Mouse (Mus musculus) CH12F3 (cell line): Measurements from ENCODE around the gene Atl1.

ENCODE experiments used
- in situ Hi-C: fragments of 300-500 bp; cut with MboI; formaldehyde crosslinking; loops from 2 replicates; pipeline ENCODE4 v1.14.3; 2020; ENCODE audit warnings: low sequenced_read_pairs

Gene Atl1

DNA sequence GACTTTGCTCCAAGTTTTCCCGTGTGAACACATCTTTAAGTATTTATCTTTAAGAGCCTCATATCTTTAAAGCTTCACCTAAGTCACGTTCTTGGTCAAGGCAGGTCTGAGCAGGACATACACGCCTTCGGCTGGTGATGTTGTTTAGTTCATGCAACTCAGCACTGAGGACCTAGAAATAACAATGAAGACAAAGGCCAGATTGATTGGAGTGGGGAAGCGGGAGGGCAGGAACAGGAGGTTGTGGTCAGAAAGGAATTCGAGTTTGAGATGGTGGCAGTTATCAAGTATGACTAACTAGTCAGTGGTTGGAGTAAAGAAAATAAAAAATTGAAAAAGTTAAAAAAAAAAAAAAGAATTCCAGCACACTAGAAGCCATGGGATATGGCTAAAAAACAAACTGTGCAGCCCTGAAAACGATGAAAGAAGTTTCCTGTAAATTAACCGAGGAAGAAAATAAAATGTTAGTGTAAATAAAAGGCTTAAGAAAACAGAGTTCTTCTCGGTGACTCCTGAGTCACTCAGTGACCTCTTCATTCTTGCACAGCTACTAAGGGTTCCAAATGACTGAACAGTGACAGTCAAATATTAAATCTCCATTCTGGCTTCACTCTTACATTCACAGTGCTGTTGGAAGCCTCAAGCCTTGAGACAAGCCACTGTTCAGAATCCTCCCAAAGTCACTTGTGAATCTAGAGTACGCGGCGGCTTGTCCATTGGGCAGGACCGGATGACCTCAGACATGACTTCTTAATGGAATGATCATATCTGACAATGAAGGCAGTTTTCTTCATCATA is 106.0 kb downstream of the Atl1 start:
- in situ Hi-C loops = no loop called here

DNA sequence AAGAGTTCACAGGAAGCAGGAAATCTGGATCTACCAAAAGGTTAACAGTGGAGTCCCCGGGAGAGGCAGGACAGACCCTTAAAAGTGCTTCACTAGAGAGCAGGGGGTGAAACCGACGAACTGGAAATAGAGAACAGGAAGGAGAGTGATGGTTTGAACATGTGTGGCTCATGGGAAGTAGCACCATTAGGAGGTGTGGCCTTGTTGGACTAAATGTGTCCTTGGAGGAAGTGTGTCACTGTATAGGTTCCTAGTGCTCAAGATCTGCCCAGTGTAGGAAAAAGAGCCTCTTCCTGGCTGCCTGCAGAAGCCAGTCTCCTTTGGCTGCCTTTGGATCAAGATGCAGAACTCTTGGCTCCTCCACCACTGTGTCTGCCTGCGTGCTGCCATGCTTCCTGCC is 112.7 kb downstream of the Atl1 start:
- in situ Hi-C loops = no loop called here

DNA sequence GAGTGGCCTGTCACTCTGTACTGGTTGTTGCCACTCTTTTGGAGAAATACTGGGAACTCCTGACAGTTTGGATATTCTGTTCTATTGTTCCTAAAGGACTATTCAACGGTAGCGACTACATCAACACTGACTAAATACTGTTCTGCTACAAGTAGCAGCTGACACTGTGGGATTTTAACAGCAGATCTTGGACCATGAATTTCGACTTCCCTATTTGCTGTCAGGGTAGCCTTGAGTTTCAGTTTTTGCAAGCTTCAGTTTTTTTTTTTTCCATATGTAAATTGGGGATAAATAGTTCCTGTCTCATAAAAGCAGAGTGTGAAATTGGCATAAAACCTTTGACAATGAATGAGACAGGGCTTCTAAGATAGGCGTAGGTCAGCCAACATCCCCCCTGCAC is 117.9 kb downstream of the Atl1 start:
- in situ Hi-C loops = no loop called here

GRCm38 (mm10) chr12:70011681-70012080 is 119.3 kb downstream of the Atl1 start:
- in situ Hi-C loops = no loop called here

DNA sequence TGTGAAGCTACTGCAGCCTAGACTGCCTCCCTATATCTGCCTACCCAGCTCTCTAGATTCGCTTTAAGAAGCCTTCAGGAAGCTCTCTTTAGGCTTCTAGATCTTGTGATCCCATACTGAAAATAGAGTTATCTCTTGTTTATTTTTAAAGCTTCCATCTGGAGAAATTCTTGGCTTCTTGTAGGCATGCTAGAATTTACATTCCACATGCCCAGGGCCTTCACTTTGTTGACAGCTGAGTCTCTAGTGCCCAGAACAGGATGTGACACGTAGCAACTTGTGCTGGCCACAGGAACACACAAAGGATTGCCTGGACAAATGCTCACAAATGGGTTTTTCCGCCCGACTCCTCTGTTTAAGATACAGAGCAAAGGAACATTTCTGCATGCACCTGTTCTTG is 123.5 kb downstream of the Atl1 start:
- in situ Hi-C loops = no loop called here
